Mouse (Mus musculus) lung, postnatal 36 days (tissue): ENCODE data around the gene Cntfr.

ENCODE experiments used
- DNase-seq: peaks from one replicate; pipeline ENCODE4 v3.0.0; 2022; ENCODE audit warnings: mixed read lengths

Gene Cntfr

DNA sequence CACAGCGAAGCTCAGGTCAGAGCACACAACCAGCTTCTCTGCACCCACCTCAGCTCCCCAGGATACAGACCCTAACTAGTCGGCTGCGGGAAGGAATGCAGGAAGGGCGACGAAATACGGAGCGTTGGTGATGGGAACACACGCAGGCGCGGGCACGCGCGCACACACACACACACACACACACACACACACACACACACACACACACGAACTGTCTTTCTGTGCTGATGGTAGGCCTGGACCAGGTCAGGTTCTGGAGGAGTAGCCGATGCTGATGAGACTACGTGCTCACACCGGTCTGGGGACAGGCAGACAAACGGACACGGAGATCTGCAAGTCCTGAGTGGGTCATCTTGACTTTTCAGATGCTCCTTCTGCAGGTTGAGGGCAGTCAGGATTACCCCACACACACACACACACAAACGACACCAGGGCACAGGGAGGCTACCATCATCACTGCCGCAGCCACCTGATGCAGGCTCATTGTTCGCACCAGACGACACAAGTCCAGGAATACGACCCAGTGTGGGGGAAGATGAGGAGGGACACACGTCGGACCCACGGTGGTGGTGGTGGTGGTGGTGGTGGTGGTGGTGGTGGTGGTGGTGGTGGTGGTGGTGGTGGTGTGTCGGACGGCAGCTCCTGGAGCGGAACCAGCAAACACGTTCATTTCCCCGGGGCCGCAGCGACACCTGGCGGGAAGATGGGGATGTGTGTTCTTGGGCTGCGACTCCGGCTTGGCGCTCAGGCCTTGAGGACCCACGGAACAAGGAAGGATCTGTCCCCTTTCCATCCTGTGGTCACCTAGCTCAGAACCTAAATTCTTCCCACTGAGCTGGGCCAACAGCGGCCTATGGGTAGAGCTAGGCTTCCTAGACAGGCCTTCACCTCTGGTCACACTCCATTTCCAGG, at the start of gene Cntfr:
Gene Cntfr (minus strand): TSS at position 160 of the 912 bp plus-strand sequence.
- peak; percentile 90 for DNase-seq

DNA sequence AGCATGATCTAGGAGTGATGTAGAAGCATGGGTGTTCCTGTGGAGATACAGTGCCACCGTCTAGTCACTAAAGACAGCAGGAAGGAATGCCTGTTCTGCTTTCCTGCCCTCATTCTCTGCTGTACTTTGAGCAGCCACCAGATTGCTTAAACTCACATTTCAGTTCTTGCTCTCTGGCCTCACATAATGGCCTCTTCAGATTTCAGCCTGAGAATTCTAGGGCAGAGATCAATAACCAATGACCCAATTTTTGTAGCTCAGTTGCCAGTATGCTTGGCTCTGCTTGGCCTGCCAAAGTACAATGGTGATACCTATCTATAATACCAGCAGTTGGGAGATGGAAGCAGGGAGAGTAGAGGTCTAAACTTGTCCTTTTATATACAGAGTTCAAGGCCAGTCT, 48.1 kb upstream of the Cntfr start:
- DNase-seq = no peak

GRCm38 (mm10) chr4:41744131-41744530, 47.2 kb upstream of the Cntfr start:
- DNase-seq = no peak

GRCm38 (mm10) chr4:41741158-41741560, 44.3 kb upstream of the Cntfr start:
- DNase-seq = peak; percentile 97

DNA sequence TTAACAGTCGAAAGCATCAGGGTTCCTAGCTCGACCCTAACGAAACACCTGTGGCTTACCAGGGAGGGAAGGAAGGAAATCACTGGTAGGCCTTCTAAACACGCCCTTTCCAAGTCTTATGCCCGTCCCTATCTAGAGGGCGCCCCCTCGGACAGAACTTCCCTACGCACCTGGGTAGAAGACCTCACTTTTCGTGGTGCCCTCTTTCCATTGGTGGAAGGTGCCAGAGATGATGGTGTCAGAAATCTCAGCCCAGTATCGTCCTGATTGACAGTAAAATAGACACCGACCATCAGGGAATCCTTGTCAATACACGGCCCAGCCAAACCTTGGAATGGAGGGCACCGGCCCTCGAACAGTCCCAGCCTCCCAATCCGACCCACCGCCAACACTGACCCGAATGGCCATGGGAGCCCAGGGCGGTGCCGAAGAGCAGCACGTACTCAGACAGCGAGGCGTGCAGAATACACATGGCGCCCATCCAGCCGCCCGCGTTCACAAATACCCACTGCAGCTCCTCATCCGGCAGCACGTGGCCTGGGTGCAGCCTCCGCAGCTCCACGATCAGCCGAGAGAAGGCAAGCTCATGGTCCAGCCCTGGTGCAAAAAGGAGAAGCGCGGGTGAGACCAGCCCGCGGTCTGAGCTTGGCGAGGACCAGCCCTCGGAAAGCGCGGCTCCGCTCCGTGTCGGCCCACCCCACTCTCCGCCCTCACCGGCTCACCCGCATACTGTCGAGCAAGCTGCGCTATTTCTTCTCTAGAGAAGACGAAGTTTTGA, 43.7 kb upstream of the Cntfr start:
- peak; percentile 71 for DNase-seq

GRCm38 (mm10) chr4:41739260-41739659, 42.4 kb upstream of the Cntfr start:
- DNase-seq = no peak

- DNase-seq = no peak
Measured at GRCm38 (mm10) chr4:41738256-41738603, 41.3 kb upstream of the Cntfr start.

- DNase-seq = peak; percentile 86
Measured at GRCm38 (mm10) chr4:41737602-41738255, 40.8 kb upstream of the Cntfr start.

- DNase-seq = no peak
Measured at GRCm38 (mm10) chr4:41731052-41731765, 34.3 kb upstream of the Cntfr start, which contains the start of gene Arid3c. Gene Arid3c (minus strand): TSS chr4:41731142.

DNA sequence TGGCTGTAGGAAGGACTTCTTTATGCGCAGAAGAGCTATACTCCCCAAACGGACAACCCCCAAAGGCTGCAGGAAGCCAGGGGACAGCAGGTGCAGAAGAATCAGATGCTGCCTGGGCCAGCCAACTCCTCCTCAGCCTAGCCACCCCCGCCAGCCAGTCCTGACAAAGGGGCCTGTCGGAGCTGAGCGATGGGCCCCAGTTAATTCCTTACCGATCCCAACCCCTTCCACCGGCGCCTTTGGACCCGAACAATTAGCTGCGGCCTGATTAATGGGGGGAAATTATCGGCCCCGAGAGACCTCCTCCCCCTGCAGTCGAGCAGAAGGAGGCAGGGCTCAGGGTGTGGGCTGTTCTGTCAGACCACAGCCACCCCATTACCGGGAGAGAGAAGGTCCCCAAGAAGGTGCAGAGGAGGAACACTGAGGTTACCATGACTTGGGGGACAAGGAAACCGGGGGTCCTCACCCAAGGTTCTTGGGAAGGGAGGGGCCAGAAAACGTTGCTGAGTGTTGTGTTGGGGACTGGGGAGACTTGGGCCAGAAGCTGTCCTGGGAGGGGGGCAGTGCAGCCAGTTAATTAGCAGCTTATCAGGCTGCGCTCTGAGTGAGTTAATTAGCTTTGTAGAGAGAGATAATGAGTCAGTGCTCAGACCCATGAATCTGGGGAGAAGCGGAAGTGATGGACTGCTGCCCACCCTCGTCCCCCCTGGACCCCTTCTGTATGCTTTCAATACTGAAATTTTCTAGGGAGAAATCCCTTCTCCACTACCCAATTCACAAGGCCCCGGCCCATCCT, 30.1 kb upstream of the Cntfr start:
- no peak for DNase-seq

DNA sequence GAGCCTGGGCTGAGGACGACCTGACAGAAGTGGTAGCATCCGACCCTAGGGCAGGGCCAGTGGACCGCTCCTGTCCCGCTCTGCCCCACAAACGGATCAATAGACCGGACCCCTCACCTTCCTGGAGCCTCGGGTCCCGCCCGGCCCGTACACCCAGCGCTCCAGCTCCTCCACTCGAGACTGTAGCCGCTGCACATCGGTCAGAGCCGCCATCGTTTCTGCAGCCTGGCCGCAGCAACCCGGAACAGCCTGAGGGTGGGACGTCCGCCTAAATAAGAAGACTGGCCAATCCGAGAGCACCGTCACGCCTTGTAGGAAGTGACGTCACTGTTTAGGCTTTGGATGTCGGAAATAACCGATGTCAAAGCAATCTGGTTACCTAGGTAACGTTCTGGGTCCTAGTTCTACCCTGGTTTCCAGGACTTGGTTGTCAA, 26.0 kb upstream of the Cntfr start, which contains the start of gene Dctn3:
Gene Dctn3 (minus strand): TSS at position 253 of the 434 bp plus-strand sequence.
- DNase-seq = peak; percentile 97

DNA sequence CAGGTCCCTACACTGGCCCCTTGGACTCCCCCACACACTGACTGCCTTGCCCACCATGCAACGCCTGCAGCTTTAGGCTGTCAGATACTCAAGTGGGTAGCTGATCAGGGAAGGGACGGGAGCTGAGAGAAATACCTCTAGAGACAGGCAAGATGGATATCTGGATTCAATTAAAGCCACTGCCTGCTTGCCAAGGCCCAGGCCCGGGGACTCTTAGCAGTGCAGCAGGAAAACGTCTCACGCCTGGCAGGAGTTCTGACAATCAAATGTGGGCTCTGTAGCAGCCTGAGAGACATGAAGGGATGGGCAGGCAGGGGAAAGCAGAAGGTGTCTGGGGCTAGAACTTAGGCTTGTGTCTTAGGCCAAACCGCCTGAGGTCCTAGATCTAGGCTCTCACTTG, 19.9 kb upstream of the Cntfr start:
- DNase-seq = no peak

DNA sequence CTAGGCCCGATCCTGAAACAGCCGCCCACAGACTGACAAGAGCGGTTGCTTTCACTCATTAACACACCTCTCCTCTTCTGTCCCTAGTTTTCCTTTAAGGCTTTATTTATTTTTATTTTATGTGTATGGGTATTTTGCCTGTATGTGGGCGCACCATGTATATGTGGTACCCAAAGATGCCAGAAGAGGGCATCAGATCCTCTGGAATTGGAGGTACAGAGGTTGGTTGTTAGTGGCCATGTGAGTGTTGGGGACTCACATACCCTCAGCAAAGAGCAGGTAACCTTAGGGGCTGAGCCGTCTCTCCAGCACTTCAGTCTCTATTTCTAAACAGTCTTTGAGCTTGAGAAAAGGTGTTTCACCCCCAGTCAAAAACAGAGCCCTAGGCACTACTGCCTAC, 18.7 kb upstream of the Cntfr start:
- peak; percentile 72 for DNase-seq

DNA sequence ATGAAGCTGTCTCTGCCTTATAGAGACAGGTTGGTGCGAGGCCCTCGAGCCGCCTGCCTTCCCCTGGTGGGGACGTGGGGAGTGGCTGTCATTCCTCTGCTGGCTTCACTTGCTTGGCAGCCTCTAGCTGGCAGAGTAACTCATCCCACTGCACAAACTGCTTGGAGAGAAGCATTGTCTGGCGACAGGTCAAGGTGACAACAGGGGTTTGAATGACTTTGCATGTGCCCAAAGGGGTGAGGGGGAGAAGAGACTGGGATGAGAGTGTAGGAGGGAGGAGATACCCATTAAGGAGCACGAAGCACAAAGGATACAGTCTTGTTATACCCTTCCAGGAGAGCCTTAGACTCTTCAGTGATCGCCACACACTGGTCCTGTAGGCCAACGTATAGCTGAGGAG, 18.2 kb upstream of the Cntfr start:
- no peak for DNase-seq

- DNase-seq = peak; percentile 84
Measured at GRCm38 (mm10) chr4:41714276-41714675, 17.4 kb upstream of the Cntfr start.

DNA sequence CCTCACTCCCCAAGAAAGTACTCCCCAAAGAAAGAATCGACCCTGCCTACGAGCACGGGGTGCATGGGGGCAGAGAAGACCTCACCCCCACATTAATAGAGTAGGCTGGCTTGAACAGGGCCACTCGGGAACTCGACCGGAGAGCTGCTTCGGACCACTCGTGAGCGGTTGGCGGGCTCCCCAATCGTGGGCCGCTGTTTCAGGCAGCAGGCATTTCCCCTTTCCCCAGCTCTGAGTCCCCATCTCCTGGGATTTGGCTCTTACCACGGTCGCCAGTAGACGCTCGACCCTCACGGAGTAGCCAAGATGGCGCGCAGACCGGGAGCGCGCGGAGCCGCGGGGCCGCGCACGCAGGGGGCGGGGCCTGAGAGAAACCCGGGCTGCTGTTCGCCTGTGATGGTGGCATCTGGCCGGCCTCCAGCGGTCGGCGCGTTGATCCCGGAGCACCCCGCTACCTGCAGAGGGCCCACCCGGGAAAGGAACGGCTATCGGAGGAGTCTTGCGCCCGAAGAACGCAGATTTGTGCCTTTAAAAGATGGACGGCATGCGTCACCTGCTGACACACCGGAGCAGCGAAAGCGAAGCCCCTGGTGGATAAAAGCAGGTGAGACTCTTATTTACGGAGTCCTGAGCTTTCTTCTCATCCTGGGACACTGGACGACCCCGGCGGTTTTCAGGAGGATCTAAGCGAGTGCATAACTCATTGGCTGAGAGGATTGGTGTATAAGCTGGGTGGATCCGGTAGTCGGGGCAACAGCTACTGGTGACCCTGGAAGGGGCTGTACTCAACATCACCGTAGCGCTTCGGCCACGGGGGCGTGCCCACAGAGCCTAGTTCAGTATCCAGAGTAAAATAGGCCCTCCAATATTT, 16.5 kb upstream of the Cntfr start, which contains the start of gene Rpp25l:
Gene Rpp25l (minus strand): TSS at position 338 of the 871 bp plus-strand sequence.
- DNase-seq = peak; percentile 88

DNA sequence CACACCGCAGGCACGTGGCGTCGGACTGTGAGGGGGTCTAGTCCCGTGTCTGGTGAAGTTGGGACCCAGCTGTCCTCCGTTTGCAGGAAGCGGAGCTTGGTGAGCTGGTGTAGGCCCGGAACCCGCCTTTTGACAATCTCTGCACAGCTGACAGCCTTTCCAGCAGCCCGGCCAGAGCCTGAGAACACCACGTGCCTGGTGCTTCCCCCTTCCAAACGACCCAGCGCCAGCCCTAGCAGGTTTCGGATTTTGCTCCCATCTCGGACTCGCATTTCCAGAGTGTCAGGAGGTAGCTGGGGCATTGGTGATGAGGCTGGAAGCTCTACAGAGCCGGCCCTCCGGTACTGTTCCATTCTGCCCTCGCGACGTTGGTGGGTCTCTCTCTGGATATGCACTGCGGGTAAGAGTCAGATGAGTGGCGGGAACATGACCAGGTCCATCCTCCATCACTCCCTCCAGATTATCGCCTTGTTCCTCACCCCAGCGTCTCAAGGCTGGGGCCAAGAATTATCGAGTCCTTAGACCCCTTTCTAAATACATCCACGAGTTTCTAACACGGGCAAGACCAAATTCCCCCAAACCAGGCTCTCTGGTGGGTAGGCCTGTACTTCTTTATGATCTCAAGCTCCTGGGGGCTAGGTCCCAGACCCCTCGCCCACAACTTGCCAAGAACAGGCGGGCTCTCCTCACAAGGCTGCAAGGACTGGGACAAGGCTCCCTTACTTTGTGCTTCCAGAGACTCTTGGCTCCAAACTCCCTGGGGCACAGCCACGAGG, 15.7 kb upstream of the Cntfr start:
- DNase-seq = no peak

DNA sequence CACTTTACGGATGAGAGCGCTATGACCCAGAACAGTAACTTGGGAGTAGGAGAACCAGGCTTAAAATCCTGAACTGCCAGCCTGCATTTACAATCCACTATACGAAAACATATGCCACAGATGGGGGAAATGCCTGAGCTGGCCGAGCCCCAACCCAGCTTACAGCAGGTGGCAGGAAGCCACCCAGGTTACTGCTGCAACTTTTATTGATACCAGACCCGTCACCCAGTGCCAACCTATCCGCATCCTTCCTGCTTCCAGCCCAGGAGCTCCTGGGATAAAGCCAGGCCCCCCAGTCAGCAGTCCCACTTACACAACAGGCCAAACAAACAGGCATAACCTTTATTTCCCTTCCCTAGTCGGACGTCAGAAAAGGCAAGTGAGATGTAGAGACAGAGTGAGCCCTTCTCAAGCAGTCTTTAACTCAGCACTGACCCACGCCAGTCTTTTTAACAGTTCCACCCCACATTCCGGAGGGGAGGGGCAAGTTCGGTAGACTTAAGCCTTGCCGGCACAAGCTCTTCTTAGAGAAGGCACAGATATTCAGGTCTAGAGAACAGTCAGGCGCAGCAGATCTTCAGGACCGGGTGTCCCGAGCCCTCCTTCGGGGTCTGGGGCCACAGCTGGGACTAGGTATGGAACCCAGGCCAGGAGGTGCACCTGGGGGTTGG, 15.0 kb upstream of the Cntfr start:
- no peak for DNase-seq

- no peak for DNase-seq
Measured at GRCm38 (mm10) chr4:41710229-41710628, 13.3 kb upstream of the Cntfr start.
